Mouse (Mus musculus): Measurements from ENCODE around the gene Meox1.

Gene Meox1

GRCm38 (mm10) chr11:101851042-101851441 is 43.1 kb downstream of the Meox1 start:
- 43% methylated on average over 7 of the region's 7 CpGs for WGBS

- WGBS: 87% methylated on average over 4 of the region's 4 CpGs
Measured at GRCm38 (mm10) chr11:101849286-101849685, 44.9 kb downstream of the Meox1 start.

- 92% methylated on average over 5 of the region's 5 CpGs for WGBS
Measured at GRCm38 (mm10) chr11:101847509-101847908, 46.7 kb downstream of the Meox1 start.

- WGBS: 70% methylated on average over 3 of the region's 3 CpGs
Measured at GRCm38 (mm10) chr11:101842773-101843163, 51.4 kb downstream of the Meox1 start.

- 56% methylated on average over 15 of the region's 15 CpGs for WGBS
Measured at GRCm38 (mm10) chr11:101841998-101842772, 52.0 kb downstream of the Meox1 start.

GRCm38 (mm10) chr11:101840405-101840804 is 53.8 kb downstream of the Meox1 start:
- 98% methylated on average over 3 of the region's 3 CpGs for WGBS

- WGBS: 40% methylated on average over 5 of the region's 8 CpGs
Measured at GRCm38 (mm10) chr11:101839426-101839825, 54.7 kb downstream of the Meox1 start.

- WGBS: 36% methylated on average over 7 of the region's 7 CpGs
Measured at GRCm38 (mm10) chr11:101832001-101832400, 62.2 kb downstream of the Meox1 start.

GRCm38 (mm10) chr11:101830616-101831015 is 63.6 kb downstream of the Meox1 start:
- 67% methylated on average over 8 of the region's 8 CpGs for WGBS

GRCm38 (mm10) chr11:101830112-101830511 is 64.1 kb downstream of the Meox1 start:
- WGBS: 51% methylated on average over 10 of the region's 10 CpGs

- WGBS: 98% methylated on average over 4 of the region's 4 CpGs
Measured at GRCm38 (mm10) chr11:101828718-101829117, 65.5 kb downstream of the Meox1 start.

All from cerebral cortex, adult 2 months (tissue).